In the genomic region with DNA sequence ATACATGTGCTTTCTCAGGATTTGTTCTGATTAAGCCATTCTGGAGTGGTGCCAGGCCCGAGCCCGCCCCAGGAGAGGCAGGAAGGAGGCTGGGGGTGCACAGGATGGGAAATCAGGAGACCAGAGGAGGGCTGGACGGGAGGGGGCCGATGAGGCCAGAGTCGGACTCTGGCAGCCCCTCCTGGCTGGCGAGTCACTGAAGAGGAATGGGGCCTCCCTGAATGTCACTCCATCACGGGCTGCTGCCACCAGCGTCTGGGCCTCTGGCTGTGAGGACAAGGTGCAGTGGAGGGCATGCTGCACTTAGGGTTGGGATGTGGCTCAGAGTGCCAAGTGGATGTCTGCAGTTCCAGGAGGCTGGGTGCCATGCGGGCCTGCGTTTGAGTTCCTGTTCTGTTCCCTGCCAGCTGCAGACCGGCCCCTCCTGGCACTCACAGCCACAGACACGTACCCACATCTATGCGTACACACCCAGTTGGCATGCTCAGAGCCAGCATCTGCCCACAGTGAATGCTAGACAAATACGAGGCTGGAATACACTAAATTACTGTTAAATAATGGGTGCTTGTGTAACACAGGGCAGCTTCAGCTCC, we compare ENCODE assay signal across 7 mouse cellular contexts.
DNase-seq lines count a peak whose midpoint lies in the region; ATAC-seq and TF ChIP-seq lines count a peak whose summit lies in the region.

No protein-coding gene starts in this region.

- TF ChIP-seq CTCF in lung, adult 2 months (IDR thresholded peaks at IDR 0.05; ENCODE audit: insufficient read depth, low read length): no peak
- TF ChIP-seq CTCF in cerebellum, adult 2 months (IDR thresholded peaks at IDR 0.05; ENCODE audit: borderline replicate concordance, insufficient read depth, low read depth, low read length): no peak

- DNase-seq in lung, adult 18-20 months: peak; percentile 20 to 31
- no peak for DNase-seq in lung, adult 2 months
- DNase-seq in heart, adult 8-10 months (ENCODE audit: low spot score): peak; percentile 36
- peak; percentile 5 to 16 for DNase-seq in layer of hippocampus, adult 18-20 months (ENCODE audit: low spot score in 2 of 2)
- no peak for DNase-seq in cerebellum, adult 11-12 months
- no peak for DNase-seq in cerebellum, adult 2 months

- 20% methylated on average over 14 of the region's 14 CpGs for WGBS in lung, adult 2 months
- WGBS in midbrain, embryonic 16.5 days: 47% methylated on average over 14 of the region's 14 CpGs
- WGBS in cerebellum, adult 2 months: 11% methylated on average over 14 of the region's 14 CpGs

- no peak overlapping the region for H3K4me3 ChIP-seq in lung, adult 2 months (replicated peaks; ENCODE audit: extremely low read depth, low read depth, low read length)
- no peak overlapping the region for H3K4me3 ChIP-seq in midbrain, embryonic 16.5 days (ENCODE audit: low read depth, low read length)
- no peak overlapping the region for H3K4me3 ChIP-seq in cerebellum, adult 2 months (replicated peaks; ENCODE audit: insufficient read depth, low read depth, low read length)

- H3K9ac ChIP-seq in midbrain, embryonic 16.5 days (ENCODE audit: low read depth, low read length): no peak overlapping the region

- no peak overlapping the region for H3K27ac ChIP-seq in midbrain, embryonic 16.5 days (ENCODE audit: low read length)
- no peak overlapping the region for H3K27ac ChIP-seq in cerebellum, adult 2 months (ENCODE audit: insufficient read depth, low read length)

- no peak for TF ChIP-seq POLR2A in lung, adult 2 months (IDR thresholded peaks at IDR 0.05; ENCODE audit: borderline replicate concordance, extremely low read depth, low read depth, low read length)
- no peak for TF ChIP-seq POLR2A in cerebellum, adult 2 months (IDR thresholded peaks at IDR 0.05; ENCODE audit: borderline replicate concordance, insufficient read depth, low read length)

- no peaks in the 10 kb centered on the region for H3K36me3 ChIP-seq in midbrain, embryonic 16.5 days (ENCODE audit: control insufficient read depth, insufficient read depth, low read length)

- no peaks in the 10 kb centered on the region for H3K27me3 ChIP-seq in midbrain, embryonic 16.5 days (ENCODE audit: control insufficient read depth, insufficient read depth, low read depth, low read length)
- no peaks in the 10 kb centered on the region; the same call in 1 of the 2 replicates for H3K27me3 ChIP-seq in cerebellum, adult 2 months (ENCODE audit: control insufficient read depth, insufficient read depth, low read length)

- no peaks in the 10 kb centered on the region for H3K9me3 ChIP-seq in midbrain, embryonic 16.5 days (replicated peaks; ENCODE audit: control insufficient read depth, low read length, poor library complexity, severe bottlenecking)

- ATAC-seq in midbrain, embryonic 16.5 days: peak; percentile 65

- H3K4me1 ChIP-seq in lung, adult 2 months (ENCODE audit: control insufficient read depth, insufficient read depth, low read length): no peaks in the 10 kb centered on the region
- H3K4me1 ChIP-seq in midbrain, embryonic 16.5 days (ENCODE audit: control insufficient read depth, insufficient read depth, low read length): no peaks in the 10 kb centered on the region
- H3K4me1 ChIP-seq in cerebellum, adult 2 months (ENCODE audit: control insufficient read depth, insufficient read depth, low read length): no peaks in the 10 kb centered on the region; the same call in 1 of the 2 replicates

- no peak overlapping the region for H3K4me2 ChIP-seq in midbrain, embryonic 16.5 days (ENCODE audit: low read length)

Comparison
In these comparisons a context has a peak if more than half of its experiments do, and no peak if none do; other contexts are left out.
1. DNase-seq: peak in lung, adult 18-20 months (2 of 2), heart, adult 8-10 months (single experiment) and layer of hippocampus, adult 18-20 months (2 of 2); none in lung, adult 2 months (single experiment), cerebellum, adult 11-12 months (single experiment) and cerebellum, adult 2 months (0 of 2).